Mouse (Mus musculus) frontal cortex, adult 2 months (tissue): ENCODE data around the gene Stat3. TPM values are rescaled to one million over a fixed set of nuclear protein-coding genes. Genes with fewer than 3 reads are reported as not detected.
A peak's percentile ranks its signal among the peaks of the same experiment; 100 is the strongest.

Experiments used
- DNase-seq, 2 experiments: peaks; one replicate each; pipeline ENCODE4 v3.0.0; 2022; ENCODE audit warnings: low spot score in 1 of 2; ENCODE audit errors: extremely low spot score in 1 of 2
- polyA plus RNA-seq: library from polyadenylated mRNA; depleted of rRNA; stranded (reverse); fragments of >200 nt; gene quantifications from 2 replicates; pipeline ENCODE4 v1.2.3, GENCODE M21; 2012; rRNA removed

Gene Stat3
- 49.1 TPM in 2 replicates for polyA plus RNA-seq

- DNase-seq = peak; percentile 98 to 100
Measured at GRCm38 (mm10) chr11:100939512-100940151, at the start of gene Stat3. Gene Stat3, minus strand, starts transcription at chr11:100939540.

DNA sequence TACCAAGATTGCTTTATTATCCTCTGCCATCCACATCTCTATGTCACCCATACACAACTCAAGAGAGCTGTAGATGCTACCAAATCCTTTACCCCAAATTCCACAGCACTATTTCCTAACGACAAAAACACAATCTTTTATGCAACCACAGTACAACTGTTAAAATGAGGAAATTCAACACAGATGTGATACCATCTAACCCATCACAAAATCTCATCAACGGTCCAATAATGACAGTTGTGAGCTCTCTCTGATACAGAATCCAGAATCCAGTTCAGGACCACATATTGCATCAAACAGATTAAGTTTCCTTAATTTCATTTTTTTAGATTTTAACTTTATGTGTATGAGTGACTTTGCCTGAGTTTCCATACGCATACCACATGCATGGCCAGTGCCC is 49.3 kb upstream of the Stat3 start:
- no peak for DNase-seq

GRCm38 (mm10) chr11:100985607-100986006 is 46.3 kb upstream of the Stat3 start:
- DNase-seq = no peak

- no peak for DNase-seq
Measured at GRCm38 (mm10) chr11:100983778-100984131, 44.4 kb upstream of the Stat3 start.

DNA sequence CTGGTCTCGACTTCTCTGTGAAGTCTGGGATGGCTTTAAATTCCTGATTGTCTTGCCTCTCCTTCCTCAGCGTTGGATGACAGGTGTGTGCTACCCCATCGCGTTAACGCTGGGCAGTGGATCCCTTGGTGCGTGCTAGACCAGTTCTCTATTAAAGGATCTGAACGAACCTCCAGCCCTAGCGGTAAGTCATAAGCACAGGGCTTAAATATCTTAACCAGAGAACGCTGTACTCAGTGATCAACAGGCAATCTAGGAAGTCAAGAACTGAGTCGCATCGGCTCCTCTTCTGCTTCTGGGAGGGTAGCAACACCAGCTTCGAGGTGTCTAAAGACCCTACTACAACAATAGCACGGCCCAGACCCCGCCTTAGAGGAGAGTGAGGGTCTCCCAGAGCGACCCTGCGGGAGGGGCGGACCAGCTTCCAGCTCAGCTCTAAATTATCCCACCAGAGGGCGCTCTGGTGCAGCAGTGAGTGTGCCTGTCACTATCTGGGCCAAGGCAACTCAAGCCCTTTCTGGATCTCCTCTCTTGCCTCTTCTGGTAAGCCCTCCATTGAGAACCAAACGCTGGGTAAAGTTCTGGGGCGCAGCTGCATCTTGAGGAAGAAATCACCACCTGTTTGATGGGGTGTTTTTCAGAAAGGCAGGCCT is 43.9 kb upstream of the Stat3 start:
- DNase-seq = peak in 1 of 2 experiments; percentile 88

DNA sequence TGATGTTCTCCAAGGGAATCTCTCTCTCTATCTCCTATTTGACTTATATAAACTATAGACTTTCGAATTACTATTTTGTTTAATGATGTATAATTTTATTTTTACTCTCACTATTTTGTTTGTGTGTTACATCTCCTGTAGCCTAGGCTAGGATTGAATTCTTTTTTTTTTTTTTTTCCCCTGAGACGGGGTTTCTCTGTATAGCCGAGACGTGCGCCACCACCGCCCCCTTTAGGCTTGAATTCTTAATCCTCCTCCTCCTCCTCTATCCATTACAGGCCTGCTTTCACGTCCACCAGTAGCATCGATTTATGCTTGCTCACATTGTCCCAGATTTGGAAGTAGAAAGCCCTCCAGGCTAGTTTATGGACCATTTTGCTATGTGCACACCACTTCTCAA is 42.7 kb upstream of the Stat3 start:
- DNase-seq = no peak

DNA sequence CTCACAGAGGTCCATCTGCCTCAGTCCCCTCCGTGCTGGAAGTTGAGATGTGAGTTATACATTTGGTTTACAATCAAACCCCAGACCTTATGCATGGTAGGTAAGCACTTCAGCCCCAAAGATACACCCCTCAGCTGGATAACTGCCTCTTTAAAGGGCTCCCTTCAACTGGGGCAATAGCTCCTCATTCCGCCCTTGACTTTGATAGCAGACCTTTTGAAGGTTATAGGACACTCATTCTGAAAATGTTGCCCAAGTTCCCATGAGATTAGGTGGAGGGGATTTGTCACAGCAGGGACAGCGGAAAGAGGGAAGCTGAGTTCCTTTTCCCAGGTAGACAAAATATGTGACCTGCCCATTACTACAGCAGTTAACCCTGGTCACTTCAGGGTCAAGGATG is 41.9 kb upstream of the Stat3 start:
- DNase-seq = no peak

- no peak for DNase-seq
Measured at GRCm38 (mm10) chr11:100980438-100980837, 41.1 kb upstream of the Stat3 start.

DNA sequence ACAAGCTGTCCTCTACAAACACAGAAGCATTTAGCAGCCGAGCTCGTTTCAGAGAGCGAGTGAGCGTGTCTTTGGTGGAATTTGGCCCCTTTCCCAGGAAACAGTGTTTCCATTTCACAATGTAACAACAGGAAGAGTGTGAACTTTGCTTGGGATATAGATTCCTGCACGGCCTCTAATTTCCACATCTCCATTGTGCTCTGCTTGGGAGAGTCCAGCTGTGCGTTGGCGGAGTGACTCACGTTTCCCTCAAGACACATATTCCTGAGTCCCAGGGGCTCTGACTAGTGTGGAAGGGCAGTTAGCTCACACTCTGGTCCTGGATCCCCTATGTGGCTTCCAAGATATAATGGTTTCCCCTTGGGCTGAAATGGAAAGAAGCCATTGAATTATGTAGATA is 40.5 kb upstream of the Stat3 start:
- peak in 1 of 2 experiments; percentile 46 for DNase-seq

DNA sequence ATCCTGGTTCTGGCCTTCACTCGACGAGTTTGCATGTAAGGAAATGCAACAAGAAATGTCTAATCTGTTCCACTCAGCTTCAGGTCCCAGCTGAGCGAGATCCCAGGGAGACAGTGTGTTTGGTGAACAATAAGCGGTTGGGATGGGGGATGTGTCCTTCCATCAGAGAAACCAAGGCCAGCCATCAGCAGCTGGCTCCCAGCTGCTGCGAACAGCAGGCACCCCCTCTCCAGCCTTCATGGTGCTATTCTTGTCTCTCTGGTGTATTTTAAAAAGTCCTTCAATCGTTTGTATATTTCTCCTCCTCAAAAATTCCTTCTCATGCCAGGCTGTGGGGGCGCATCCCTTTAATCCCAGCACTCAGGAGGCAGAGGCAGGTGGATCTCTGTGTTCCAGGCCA is 35.9 kb upstream of the Stat3 start:
- no peak for DNase-seq

GRCm38 (mm10) chr11:100974381-100974970 is 35.1 kb upstream of the Stat3 start:
- no peak for DNase-seq

- no peak for DNase-seq
Measured at GRCm38 (mm10) chr11:100973245-100973644, 33.9 kb upstream of the Stat3 start.

DNA sequence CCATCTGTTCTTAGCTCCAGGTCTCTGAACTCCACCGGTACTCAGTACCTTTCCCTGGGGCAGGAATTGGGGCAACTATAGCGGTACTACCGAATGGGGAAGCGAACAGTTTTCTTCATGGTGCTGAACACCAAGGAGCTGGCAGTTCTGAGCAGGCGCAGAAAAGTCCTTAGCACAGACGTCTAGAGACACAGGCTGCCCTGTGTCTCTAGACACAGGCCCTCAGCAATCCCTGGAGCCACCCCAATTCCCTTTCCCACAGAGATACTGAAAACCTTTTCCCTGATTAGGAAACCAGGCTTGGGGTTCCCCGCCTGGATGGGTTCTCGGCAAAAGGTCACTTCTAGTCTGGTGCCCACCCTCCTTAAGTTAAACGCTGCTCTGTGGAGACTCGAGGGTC is 32.1 kb upstream of the Stat3 start:
- no peak for DNase-seq

GRCm38 (mm10) chr11:100970557-100970937 is 31.2 kb upstream of the Stat3 start, which contains the start of gene Cavin1:
Gene Cavin1, minus strand, starts transcription at chr11:100970887.
- DNase-seq = peak in 1 of 2 experiments; percentile 61

DNA sequence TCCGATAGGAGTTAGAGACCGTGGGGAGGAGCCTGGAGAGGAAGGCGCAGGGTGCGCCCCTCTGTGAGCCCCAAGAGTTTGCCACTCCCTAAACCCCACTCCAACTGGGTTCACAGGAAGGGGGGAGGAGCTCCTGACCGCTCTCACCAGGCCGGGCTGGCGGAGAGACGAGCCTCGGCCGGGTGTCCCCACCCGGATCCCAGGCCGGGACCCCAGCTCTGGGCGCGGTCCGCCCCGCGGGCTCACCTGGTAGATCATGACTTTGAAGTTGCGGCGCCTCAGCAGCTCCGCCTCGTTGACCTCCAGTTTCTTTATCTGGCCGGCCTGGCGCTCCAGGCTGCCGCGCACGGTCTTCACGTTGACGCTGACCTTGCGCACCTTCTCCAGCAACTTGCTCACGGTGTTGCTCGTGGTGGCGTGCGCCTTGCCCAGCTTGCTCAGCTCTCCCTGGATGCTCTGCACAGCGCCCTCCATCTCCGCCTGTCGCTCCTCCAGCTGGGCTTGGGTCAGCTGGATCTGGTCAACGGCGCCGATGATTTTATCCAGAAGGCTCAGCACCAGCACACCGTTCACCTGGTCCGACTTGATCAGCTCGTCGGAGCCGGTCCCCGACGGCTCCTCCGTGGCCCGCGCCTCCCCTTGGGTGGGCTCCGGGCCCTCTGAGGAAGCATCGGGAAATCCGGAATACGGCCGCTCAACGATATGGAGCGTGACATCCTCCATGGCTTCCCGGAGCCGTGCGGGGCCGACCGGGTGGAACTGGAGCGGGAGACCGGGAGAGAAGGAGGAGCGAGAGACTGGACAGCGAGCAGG is 30.6 kb upstream of the Stat3 start:
- no peak for DNase-seq

DNA sequence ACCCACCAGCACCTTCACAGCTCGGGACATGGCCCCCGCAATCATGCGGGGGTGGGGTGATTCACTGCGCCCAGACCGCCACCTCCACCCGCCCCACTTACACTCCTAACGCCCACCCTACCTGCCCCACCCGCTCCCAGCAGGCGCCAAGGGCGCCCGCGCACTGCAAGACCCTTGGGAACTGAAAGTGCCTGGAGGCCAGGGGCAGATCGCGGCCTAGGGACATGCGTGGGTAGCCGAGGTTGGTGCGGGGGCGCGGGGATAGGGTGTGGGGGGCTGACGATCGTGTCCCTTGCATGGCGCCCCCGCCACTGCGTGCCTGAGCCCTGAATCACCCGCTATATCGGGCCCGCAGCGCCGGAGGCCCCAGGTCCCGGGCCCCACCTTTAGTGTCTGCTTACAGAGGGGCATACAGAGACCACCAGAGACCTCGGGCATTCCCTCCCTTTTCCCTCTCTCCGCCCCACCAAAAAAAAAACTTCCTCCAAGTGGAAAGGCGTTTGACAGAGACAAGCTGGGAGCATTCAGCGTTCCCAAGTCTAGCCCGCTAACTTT is 29.9 kb upstream of the Stat3 start:
- DNase-seq = no peak

DNA sequence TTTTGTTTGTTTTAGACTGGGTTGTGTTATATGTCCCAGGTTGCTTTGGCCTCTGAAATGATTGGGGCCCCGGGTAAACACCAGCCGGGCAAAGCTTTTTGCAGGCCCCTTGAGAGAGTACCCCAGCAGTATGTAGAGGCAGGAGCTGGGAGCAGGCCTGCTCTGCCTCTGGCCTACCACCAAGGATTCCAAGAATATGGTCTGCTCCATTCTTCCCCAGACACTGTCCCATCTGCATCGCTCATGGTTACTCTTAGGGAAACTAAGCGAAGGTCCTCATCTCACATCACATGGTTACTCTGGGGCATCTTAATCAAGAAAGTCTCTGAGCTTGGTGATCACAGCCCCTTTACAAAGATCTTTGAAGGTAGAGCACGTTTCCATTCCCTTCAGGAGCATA is 29.2 kb upstream of the Stat3 start:
- DNase-seq = no peak

GRCm38 (mm10) chr11:100967881-100968420 is 28.6 kb upstream of the Stat3 start:
- DNase-seq = no peak

GRCm38 (mm10) chr11:100967376-100967775 is 28.0 kb upstream of the Stat3 start:
- DNase-seq = no peak

GRCm38 (mm10) chr11:100965760-100966159 is 26.4 kb upstream of the Stat3 start:
- no peak for DNase-seq
